In genomic region chr5:51552483-51553091, GRCm38 (mm10) we compare ENCODE assay signal across 8 mouse cellular contexts. TPM values are rescaled to one million over a fixed set of nuclear protein-coding genes. Genes with fewer than 3 reads are reported as not detected.
A peak's percentile ranks its signal among the peaks of the same experiment; 100 is the strongest.
DNase-seq lines count a peak whose midpoint lies in the region; ATAC-seq and TF ChIP-seq lines count a peak whose summit lies in the region.

No protein-coding gene starts in this region.

- peak; percentile 72 for TF ChIP-seq EP300 in lung, postnatal 0 days (IDR thresholded peaks at IDR 0.05)

- H3K27me3 ChIP-seq in hindbrain, embryonic 10.5 days (ENCODE audit: insufficient read depth, poor library complexity, severe bottlenecking), result no peaks in the 10 kb centered on the region
- H3K27me3 ChIP-seq in lung, postnatal 0 days (replicated peaks; ENCODE audit: insufficient read depth, low read length), result no peaks in the 10 kb centered on the region

- under 1% methylated on average over 24 of the region's 24 CpGs for WGBS in hindbrain, embryonic 10.5 days
- under 1% methylated on average over 24 of the region's 24 CpGs for WGBS in lung, postnatal 0 days
- WGBS in olfactory bulb, adult 2 months, result under 1% methylated on average over 24 of the region's 24 CpGs

- DNase-seq in R1 (ENCODE audit: low read depth, low spot score), result peak; percentile 8
- DNase-seq in cerebellum, adult 9-10 months, result peak; percentile 26
- peak; percentile 47 to 50 for DNase-seq in frontal cortex, postnatal 10 days (ENCODE audit: low spot score in 2 of 2)
- peak; percentile 66 for DNase-seq in hindbrain, embryonic 10.5 days (ENCODE audit: low spot score)
- DNase-seq in layer of hippocampus, adult 2 months (ENCODE audit: low spot score in 2 of 2), result peak; percentile 23 to 35
- DNase-seq in lung, postnatal 0 days (ENCODE audit: low spot score), result peak; percentile 85
- peak; percentile 29 for DNase-seq in thymus, postnatal 14 days

- H3K4me3 ChIP-seq in hindbrain, embryonic 10.5 days, result peak overlapping the region; percentile 62
- peak overlapping the region; percentile 72 for H3K4me3 ChIP-seq in layer of hippocampus, adult 2 months
- peak overlapping the region; percentile 57 for H3K4me3 ChIP-seq in lung, postnatal 0 days (ENCODE audit: low read depth, low read length)
- peak overlapping the region; percentile 60 for H3K4me3 ChIP-seq in olfactory bulb, adult 2 months (ENCODE audit: insufficient read depth, low read depth, low read length)

- peaks cover 15% of the 10 kb centered on the region for H3K4me1 ChIP-seq in hindbrain, embryonic 10.5 days (replicated peaks)
- H3K4me1 ChIP-seq in lung, postnatal 0 days (ENCODE audit: insufficient read depth, low read depth, low read length), result no peaks in the 10 kb centered on the region
- peaks cover 6% of the 10 kb centered on the region for H3K4me1 ChIP-seq in olfactory bulb, adult 2 months (ENCODE audit: control insufficient read depth, insufficient read depth, low read length)

- H3K9me3 ChIP-seq in hindbrain, embryonic 10.5 days, result no peaks in the 10 kb centered on the region
- H3K9me3 ChIP-seq in lung, postnatal 0 days (ENCODE audit: low read length), result no peaks in the 10 kb centered on the region

- no peak for TF ChIP-seq POLR2A in olfactory bulb, adult 2 months (IDR thresholded peaks at IDR 0.05; ENCODE audit: insufficient read depth, low read depth, low read length)

- H3K4me2 ChIP-seq in lung, postnatal 0 days (replicated peaks; ENCODE audit: low read depth, low read length), result peak overlapping the region; percentile 66

- peak overlapping the region; percentile 29 for H3K9ac ChIP-seq in lung, postnatal 0 days (replicated peaks; ENCODE audit: low read depth)

- TF ChIP-seq CTCF in layer of hippocampus, adult 2 months (conservative IDR thresholded peaks at IDR 0.05), result no peak
- TF ChIP-seq CTCF in lung, postnatal 0 days (IDR thresholded peaks at IDR 0.05), result no peak
- no peak for TF ChIP-seq CTCF in olfactory bulb, adult 2 months (IDR thresholded peaks at IDR 0.05; ENCODE audit: insufficient read depth, low read depth, low read length)

- ATAC-seq in lung, postnatal 0 days, result peak; percentile 75

- H3K36me3 ChIP-seq in hindbrain, embryonic 10.5 days, result no peaks in the 10 kb centered on the region
- H3K36me3 ChIP-seq in lung, postnatal 0 days (ENCODE audit: insufficient read depth, low read length), result no peaks in the 10 kb centered on the region

- H3K27ac ChIP-seq in hindbrain, embryonic 10.5 days, result peak overlapping the region; percentile 87
- H3K27ac ChIP-seq in layer of hippocampus, adult 2 months, result peak overlapping the region; percentile 80
- H3K27ac ChIP-seq in lung, postnatal 0 days (ENCODE audit: low read length), result peak overlapping the region; percentile 83
- H3K27ac ChIP-seq in olfactory bulb, adult 2 months (ENCODE audit: insufficient read depth, low read depth, low read length), result peak overlapping the region; percentile 13

RNA-seq across cellular contexts. Expression of gene Ppargc1a, which starts 14.9 kb away (rescaled TPM):
- polyA plus RNA-seq in hindbrain, embryonic 10.5 days (2016; fragmentation: Nextera tagmentation; extraction: Ambion mirVana), result 1.8 and 2.1 TPM in 2 replicates
- 10 to 100 TPM; 40.9 to 41.8 TPM for total RNA-seq in layer of hippocampus, adult 2 months (2021)
- polyA plus RNA-seq in lung, postnatal 0 days (2015; fragmentation: Nextera tagmentation; extraction: Ambion mirVana), result 4.0 and 4.8 TPM in 2 replicates
- polyA plus RNA-seq in olfactory bulb, adult 2 months (2012; ENCODE audit: insufficient read depth, insufficient read length, low replicate concordance, missing spikeins), result 97.5 TPM in 1 of 2 replicates, not detected in the other

Comparison
In these comparisons a context has a peak if more than half of its experiments do, and no peak if none do; other contexts are left out.
1. Peak in every context shown above with its lines: DNase-seq, ATAC-seq, H3K4me3 ChIP-seq and H3K27ac ChIP-seq.
2. DNase-seq: peak in every context shown above with its lines; median percentile 85 in lung, postnatal 0 days; 66 in hindbrain, embryonic 10.5 days; 48 in frontal cortex, postnatal 10 days; 29 in layer of hippocampus, adult 2 months; 29 in thymus, postnatal 14 days; 26 in cerebellum, adult 9-10 months; 8 in R1.
3. H3K27ac ChIP-seq: peak in every context shown above with its lines; median percentile 87 in hindbrain, embryonic 10.5 days; 83 in lung, postnatal 0 days; 80 in layer of hippocampus, adult 2 months; 13 in olfactory bulb, adult 2 months.
4. RNA of gene Ppargc1a, which starts 14.9 kb away (polyA plus RNA-seq): 97.5 TPM in olfactory bulb, adult 2 months; 4.0 to 4.8 TPM in lung, postnatal 0 days and 1.8 to 2.1 TPM in hindbrain, embryonic 10.5 days; every median in the first group is over 10 times any median in the second.